ENCODE assay signal across 1 mouse cellular context in genomic region chr19:12464127-12464526, GRCm38 (mm10).
A peak's percentile ranks its signal among the peaks of the same experiment; 100 is the strongest.
TF ChIP-seq lines count a peak whose summit lies in the region.

No protein-coding gene starts in this region.

TF ChIP-seq in MEL, 35 proteins besides CTCF, POLR2A, EP300 and RAD21:
- TF ChIP-seq POLR2AphosphoS2 (IDR thresholded peaks at IDR 0.05; ENCODE audit: low read length) (no peak), ETS1 (IDR thresholded peaks at IDR 0.05; ENCODE audit: low read depth, low read length) (peak; percentile 30; the same call in 1 of the 2 replicates), CHD1 (IDR thresholded peaks at IDR 0.05; ENCODE audit: low read depth, low read length) (no peak), SIN3A (IDR thresholded peaks at IDR 0.05; ENCODE audit: low read length) (0 out of 2 replicates have a peak, but pooled peaks have one; percentile 23), GATA1 (IDR thresholded peaks at IDR 0.05; ENCODE audit: low read depth, low read length) (peak; percentile 39), GABPA (IDR thresholded peaks at IDR 0.05; ENCODE audit: low read depth, low read length) (peak; percentile 91)
